Mouse (Mus musculus) brain, embryonic 14.5 days (tissue): Measurements from ENCODE around the gene Cdk14.

Experiments used
- CTCF ChIP-seq: fragments of 200-500 bp; IDR thresholded peaks from 2 replicates; pipeline ENCODE4 v1.5.1; 2012; ENCODE audit warnings: inconsistent platforms, mild to moderate bottlenecking, moderate library complexity, borderline replicate concordance; ENCODE audit not compliant: insufficient read depth, insufficient read length; ENCODE audit errors: extremely low read depth
- POLR2A ChIP-seq: fragments of 200-500 bp; IDR thresholded peaks from 2 replicates; pipeline ENCODE4 v1.6.1; 2012; ENCODE audit warnings: mild to moderate bottlenecking, inconsistent platforms, borderline replicate concordance; ENCODE audit not compliant: poor library complexity, insufficient read depth, insufficient read length, severe bottlenecking; ENCODE audit errors: extremely low read depth

GRCm38 (mm10) chr5:4767896-4768295 is 652.2 kb downstream of the Cdk14 start:
- TF ChIP-seq CTCF: no peak
- no peak for TF ChIP-seq POLR2A
